Mouse (Mus musculus): Measurements from ENCODE around the gene Nisch. TPM values are rescaled to one million over a fixed set of nuclear protein-coding genes. Genes with fewer than 3 reads are reported as not detected.

The Nisch gene
- polyA plus RNA-seq, 1 experiment from 2014 or later, result 217 TPM

DNA sequence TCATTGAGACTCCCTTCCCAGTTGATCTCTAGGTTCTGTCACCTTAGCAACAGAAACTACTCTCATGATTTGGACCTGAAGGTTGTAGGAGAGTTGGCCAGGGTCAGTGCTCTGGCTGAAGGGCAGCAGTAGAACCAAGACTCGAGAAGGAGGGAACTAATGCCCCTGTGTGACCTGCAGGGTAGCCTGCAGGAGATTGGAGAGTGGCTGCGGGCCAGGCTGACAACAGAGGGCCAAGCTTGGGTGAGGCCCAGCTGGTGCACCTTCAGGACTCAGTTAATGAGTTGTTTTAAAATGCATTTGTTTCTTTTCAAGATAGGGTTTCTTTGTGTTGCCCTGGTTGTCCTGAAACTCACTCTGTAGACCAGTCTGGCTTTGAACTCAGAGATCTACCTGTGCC, 51.7 kb downstream of the Nisch start:
- no peak overlapping the region for H3K27ac ChIP-seq (ENCODE audit: low read length)
- ATAC-seq, result no peak

DNA sequence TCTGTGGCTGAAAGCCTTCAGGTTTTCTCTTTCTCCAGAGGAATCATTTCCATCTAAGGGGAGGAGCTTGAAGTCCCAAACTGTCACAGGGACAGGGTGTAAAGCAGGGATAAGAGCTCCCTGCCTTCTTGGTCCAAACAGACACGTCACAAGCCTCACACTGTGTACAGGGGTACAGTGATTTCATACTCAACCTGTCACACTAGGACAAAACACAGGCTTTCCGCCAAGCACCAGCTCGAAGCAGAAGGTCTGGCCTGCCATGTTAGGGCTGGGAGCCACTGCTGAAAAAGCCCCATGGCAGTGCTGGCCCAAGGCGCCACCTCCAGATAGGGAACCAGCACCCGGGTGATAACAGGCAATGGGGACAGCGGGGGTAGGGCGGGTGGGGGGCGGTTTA, 52.7 kb downstream of the Nisch start:
- H3K36me3 ChIP-seq (ENCODE audit: control insufficient read depth, insufficient read depth, low read length), result no peaks in the 10 kb centered on the region
- no peak overlapping the region for H3K27ac ChIP-seq (ENCODE audit: low read length)
- no peaks in the 10 kb centered on the region for H3K9me3 ChIP-seq (ENCODE audit: control insufficient read depth, low read length)
- no peak for ATAC-seq
- H3K4me3 ChIP-seq (ENCODE audit: low read length), result no peak overlapping the region
- no peak overlapping the region for H3K9ac ChIP-seq (ENCODE audit: low read depth, low read length)
- WGBS, result 78% methylated on average over 8 of the region's 8 CpGs
- H3K4me2 ChIP-seq (ENCODE audit: low read depth, low read length), result no peak overlapping the region
- H3K4me1 ChIP-seq (ENCODE audit: control insufficient read depth, insufficient read depth, low read length), result peaks cover 7% of the 10 kb centered on the region
- no peaks in the 10 kb centered on the region for H3K27me3 ChIP-seq (replicated peaks; ENCODE audit: control insufficient read depth, insufficient read depth, low read length)

More for the DNA sequence above, 51.7 kb downstream of the Nisch start:
- Histone ChIP-seq H3K27me3 (replicated peaks; ENCODE audit: control insufficient read depth, insufficient read depth, low read length) (no peaks in the 10 kb centered on the region), H3K9me3 (ENCODE audit: control insufficient read depth, low read length) (no peaks in the 10 kb centered on the region), H3K4me1 (ENCODE audit: control insufficient read depth, insufficient read depth, low read length) (peaks cover 7% of the 10 kb centered on the region), H3K36me3 (ENCODE audit: control insufficient read depth, insufficient read depth, low read length) (no peaks in the 10 kb centered on the region), H3K9ac (ENCODE audit: low read depth, low read length) (no peak overlapping the region), H3K4me2 (ENCODE audit: low read depth, low read length) (no peak overlapping the region), H3K4me3 (ENCODE audit: low read length) (no peak overlapping the region)
- 57% methylated on average over 2 of the region's 2 CpGs for WGBS

DNA sequence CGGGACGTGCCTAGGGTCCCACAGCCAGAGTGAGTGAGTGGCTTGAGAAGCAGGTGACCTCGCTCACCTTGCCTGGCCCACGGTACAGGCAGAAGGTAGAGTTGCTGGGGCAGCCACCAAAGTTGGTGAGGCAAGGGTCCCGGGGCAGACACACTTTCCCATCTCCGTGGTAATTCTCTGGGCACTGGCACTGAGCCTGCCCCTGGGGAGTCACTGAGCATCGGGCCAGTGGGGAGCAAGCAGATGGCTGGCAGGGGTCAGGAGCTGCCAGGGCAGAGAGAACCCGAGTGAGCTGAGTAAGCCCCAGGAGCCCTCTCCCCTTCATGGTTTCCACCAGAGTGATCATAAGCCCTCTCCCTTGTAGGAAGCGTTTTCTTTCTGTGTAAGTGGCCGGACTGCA, 55.1 kb downstream of the Nisch start:
- Histone ChIP-seq H3K27ac (ENCODE audit: low read length) (no peak overlapping the region), H3K36me3 (ENCODE audit: control insufficient read depth, insufficient read depth, low read length) (no peaks in the 10 kb centered on the region), H3K4me3 (ENCODE audit: low read length) (no peak overlapping the region), H3K27me3 (replicated peaks; ENCODE audit: control insufficient read depth, insufficient read depth, low read length) (no peaks in the 10 kb centered on the region), H3K4me2 (ENCODE audit: low read depth, low read length) (no peak overlapping the region), H3K4me1 (ENCODE audit: control insufficient read depth, insufficient read depth, low read length) (peaks cover 7% of the 10 kb centered on the region), H3K9me3 (ENCODE audit: control insufficient read depth, low read length) (no peaks in the 10 kb centered on the region), H3K9ac (ENCODE audit: low read depth, low read length) (no peak overlapping the region)
- ATAC-seq, result no peak
- 73% methylated on average over 10 of the region's 10 CpGs for WGBS

DNA sequence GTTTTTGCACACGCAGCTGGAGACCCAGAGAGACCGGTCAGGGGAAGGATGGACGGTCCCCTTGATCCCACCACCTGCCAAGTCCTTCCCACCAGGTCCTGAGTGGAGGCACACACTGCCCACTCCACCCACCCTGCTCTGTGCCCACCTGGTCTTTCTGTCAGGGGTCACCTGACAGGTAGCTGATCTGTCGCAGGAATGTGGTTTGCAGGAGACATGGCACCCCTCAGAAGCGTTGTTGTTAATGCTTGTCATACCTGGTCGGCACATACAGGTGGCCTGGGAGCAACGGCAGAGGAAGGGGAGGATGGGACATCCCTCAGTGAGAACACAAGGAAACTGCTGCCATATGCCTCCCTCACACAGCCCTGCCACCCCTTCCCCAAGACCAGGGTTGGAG, 55.6 kb downstream of the Nisch start:
- H3K9ac ChIP-seq (ENCODE audit: low read depth, low read length), result no peak overlapping the region
- no peak overlapping the region for H3K4me2 ChIP-seq (ENCODE audit: low read depth, low read length)
- H3K4me3 ChIP-seq (ENCODE audit: low read length), result no peak overlapping the region
- no peak overlapping the region for H3K27ac ChIP-seq (ENCODE audit: low read length)
- no peak for ATAC-seq
- no peaks in the 10 kb centered on the region for H3K9me3 ChIP-seq (ENCODE audit: control insufficient read depth, low read length)
- H3K27me3 ChIP-seq (replicated peaks; ENCODE audit: control insufficient read depth, insufficient read depth, low read length), result no peaks in the 10 kb centered on the region
- WGBS, result 89% methylated on average over 7 of the region's 7 CpGs
- H3K36me3 ChIP-seq (ENCODE audit: control insufficient read depth, insufficient read depth, low read length), result no peaks in the 10 kb centered on the region
- peaks cover 4% of the 10 kb centered on the region for H3K4me1 ChIP-seq (ENCODE audit: control insufficient read depth, insufficient read depth, low read length)

- Histone ChIP-seq H3K9me3 (ENCODE audit: control insufficient read depth, low read length) (no peaks in the 10 kb centered on the region), H3K27me3 (replicated peaks; ENCODE audit: control insufficient read depth, insufficient read depth, low read length) (no peaks in the 10 kb centered on the region), H3K27ac (ENCODE audit: low read length) (no peak overlapping the region), H3K4me1 (ENCODE audit: control insufficient read depth, insufficient read depth, low read length) (peaks cover 4% of the 10 kb centered on the region; the same call in 1 of the 2 replicates), H3K4me2 (ENCODE audit: low read depth, low read length) (0 out of 2 replicates have a peak overlapping the region, but pooled peaks have one; percentile 7), H3K36me3 (ENCODE audit: control insufficient read depth, insufficient read depth, low read length) (no peaks in the 10 kb centered on the region), H3K4me3 (ENCODE audit: low read length) (0 out of 2 replicates have a peak overlapping the region, but pooled peaks have one; percentile 14), H3K9ac (ENCODE audit: low read depth, low read length) (no peak overlapping the region)
- 64% methylated on average over 27 of the region's 27 CpGs for WGBS
- ATAC-seq, result peak; percentile 84
These were observed 56.3 kb downstream of the Nisch start for GRCm38 (mm10) chr14:31160196-31161150.

GRCm38 (mm10) chr14:31145694-31146093, 71.1 kb downstream of the Nisch start:
- WGBS, result 88% methylated on average over 11 of the region's 11 CpGs

GRCm38 (mm10) chr14:31141011-31141410, 75.7 kb downstream of the Nisch start:
- no peaks in the 10 kb centered on the region for H3K4me1 ChIP-seq (ENCODE audit: control insufficient read depth, insufficient read depth, low read length)
- H3K9ac ChIP-seq (ENCODE audit: low read depth, low read length), result no peak overlapping the region
- ATAC-seq, result no peak
- H3K27ac ChIP-seq (ENCODE audit: low read length), result no peak overlapping the region
- peaks cover 35% of the 10 kb centered on the region for H3K36me3 ChIP-seq (ENCODE audit: control insufficient read depth, insufficient read depth, low read length)
- no peak overlapping the region for H3K4me3 ChIP-seq (ENCODE audit: low read length)
- no peaks in the 10 kb centered on the region for H3K9me3 ChIP-seq (ENCODE audit: control insufficient read depth, low read length)
- no peaks in the 10 kb centered on the region for H3K27me3 ChIP-seq (replicated peaks; ENCODE audit: control insufficient read depth, insufficient read depth, low read length)
- no peak overlapping the region for H3K4me2 ChIP-seq (ENCODE audit: low read depth, low read length)
- 95% methylated on average over 14 of the region's 14 CpGs for WGBS

More at GRCm38 (mm10) chr14:31145694-31146093, 71.1 kb downstream of the Nisch start:
- H3K9me3 ChIP-seq (ENCODE audit: control insufficient read depth, low read length), result no peaks in the 10 kb centered on the region
- no peak overlapping the region for H3K4me3 ChIP-seq (ENCODE audit: low read length)
- H3K4me2 ChIP-seq (ENCODE audit: low read depth, low read length), result no peak overlapping the region
- H3K9ac ChIP-seq (ENCODE audit: low read depth, low read length), result no peak overlapping the region
- peaks cover 7% of the 10 kb centered on the region; the same call in 1 of the 2 replicates for H3K36me3 ChIP-seq (ENCODE audit: control insufficient read depth, insufficient read depth, low read length)
- H3K27ac ChIP-seq (ENCODE audit: low read length), result no peak overlapping the region
- no peak for ATAC-seq
- no peaks in the 10 kb centered on the region for H3K4me1 ChIP-seq (ENCODE audit: control insufficient read depth, insufficient read depth, low read length)
- no peaks in the 10 kb centered on the region for H3K27me3 ChIP-seq (replicated peaks; ENCODE audit: control insufficient read depth, insufficient read depth, low read length)

DNA sequence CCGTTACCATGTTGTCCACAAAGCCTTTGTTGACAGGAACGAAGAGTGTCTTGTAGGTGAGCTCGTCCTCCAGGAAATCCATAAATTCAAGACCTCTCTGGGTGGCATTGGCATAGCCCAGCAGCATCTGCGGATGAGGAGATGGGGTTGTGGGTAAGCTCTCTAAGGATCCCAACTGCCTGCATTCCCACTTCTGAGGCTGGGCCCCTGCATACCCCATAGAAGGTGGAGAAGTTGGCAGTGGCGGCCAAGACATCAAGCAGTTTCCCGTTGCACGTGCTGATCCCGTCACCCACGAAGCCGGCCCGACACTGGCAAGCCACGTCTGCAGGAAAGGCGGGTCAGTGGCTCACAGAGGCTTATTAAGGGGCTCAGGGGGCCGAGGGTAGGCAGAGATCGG, 76.6 kb downstream of the Nisch start:
- no peak overlapping the region for H3K27ac ChIP-seq (ENCODE audit: low read length)
- no peak overlapping the region for H3K4me2 ChIP-seq (ENCODE audit: low read depth, low read length)
- peaks cover 41% of the 10 kb centered on the region for H3K36me3 ChIP-seq (ENCODE audit: control insufficient read depth, insufficient read depth, low read length)
- H3K9ac ChIP-seq (ENCODE audit: low read depth, low read length), result no peak overlapping the region
- H3K4me3 ChIP-seq (ENCODE audit: low read length), result no peak overlapping the region
- no peaks in the 10 kb centered on the region for H3K27me3 ChIP-seq (replicated peaks; ENCODE audit: control insufficient read depth, insufficient read depth, low read length)
- no peak for ATAC-seq
- 90% methylated on average over 15 of the region's 15 CpGs for WGBS
- H3K4me1 ChIP-seq (ENCODE audit: control insufficient read depth, insufficient read depth, low read length), result no peaks in the 10 kb centered on the region
- H3K9me3 ChIP-seq (ENCODE audit: control insufficient read depth, low read length), result no peaks in the 10 kb centered on the region

GRCm38 (mm10) chr14:31139666-31140065, 77.1 kb downstream of the Nisch start:
- no peaks in the 10 kb centered on the region for H3K27me3 ChIP-seq (replicated peaks; ENCODE audit: control insufficient read depth, insufficient read depth, low read length)
- no peaks in the 10 kb centered on the region for H3K4me1 ChIP-seq (ENCODE audit: control insufficient read depth, insufficient read depth, low read length)
- ATAC-seq, result no peak
- no peak overlapping the region for H3K9ac ChIP-seq (ENCODE audit: low read depth, low read length)
- H3K36me3 ChIP-seq (ENCODE audit: control insufficient read depth, insufficient read depth, low read length), result peaks cover 41% of the 10 kb centered on the region
- H3K9me3 ChIP-seq (ENCODE audit: control insufficient read depth, low read length), result no peaks in the 10 kb centered on the region
- no peak overlapping the region for H3K4me2 ChIP-seq (ENCODE audit: low read depth, low read length)
- 90% methylated on average over 12 of the region's 12 CpGs for WGBS
- H3K27ac ChIP-seq (ENCODE audit: low read length), result no peak overlapping the region
- no peak overlapping the region for H3K4me3 ChIP-seq (ENCODE audit: low read length)

All from intestine, embryonic 16.5 days (tissue).